Mouse (Mus musculus): Measurements from ENCODE around the gene Nfe2l2. TPM values are rescaled to one million over a fixed set of nuclear protein-coding genes. Genes with fewer than 3 reads are reported as not detected.

The Nfe2l2 gene
- total RNA-seq, 2 experiments from 2014 or later = 38.1 to 42.1 TPM

GRCm38 (mm10) chr2:75689482-75690158, 14.8 kb downstream of the Nfe2l2 start:
- DNase-seq (ENCODE audit: low spot score in 2 of 2) = no peak

GRCm38 (mm10) chr2:75688901-75689300, 15.5 kb downstream of the Nfe2l2 start:
- no peak for DNase-seq (ENCODE audit: low spot score in 2 of 2)

- DNase-seq (ENCODE audit: low spot score in 2 of 2) = no peak
These were observed 17.2 kb downstream of the Nfe2l2 start for GRCm38 (mm10) chr2:75687040-75687749.

- DNase-seq (ENCODE audit: low spot score in 2 of 2) = no peak
These were observed 19.0 kb downstream of the Nfe2l2 start for GRCm38 (mm10) chr2:75685458-75685861.

- no peak for DNase-seq (ENCODE audit: low spot score in 2 of 2)
These were observed 19.9 kb downstream of the Nfe2l2 start for GRCm38 (mm10) chr2:75684526-75684925.

- peak in 1 of 2 experiments; percentile 35 for DNase-seq (ENCODE audit: low spot score in 2 of 2)
These were observed 21.3 kb downstream of the Nfe2l2 start for GRCm38 (mm10) chr2:75682978-75683709.

GRCm38 (mm10) chr2:75681439-75681838, 23.0 kb downstream of the Nfe2l2 start:
- peak in 1 of 2 experiments; percentile 7 for DNase-seq (ENCODE audit: low spot score in 2 of 2)

GRCm38 (mm10) chr2:75679947-75680346, 24.5 kb downstream of the Nfe2l2 start:
- DNase-seq (ENCODE audit: low spot score in 2 of 2) = peak in 1 of 2 experiments; percentile 4

- no peak for DNase-seq (ENCODE audit: low spot score in 2 of 2)
These were observed 27.9 kb downstream of the Nfe2l2 start for GRCm38 (mm10) chr2:75676567-75676966.

GRCm38 (mm10) chr2:75672561-75672960, 31.9 kb downstream of the Nfe2l2 start:
- no peak for DNase-seq (ENCODE audit: low spot score in 2 of 2)

GRCm38 (mm10) chr2:75671337-75671660, 33.1 kb downstream of the Nfe2l2 start:
- no peak for DNase-seq (ENCODE audit: low spot score in 2 of 2)

- no peak for DNase-seq (ENCODE audit: low spot score in 2 of 2)
These were observed 33.8 kb downstream of the Nfe2l2 start for GRCm38 (mm10) chr2:75670446-75671336.

- no peak for DNase-seq (ENCODE audit: low spot score in 2 of 2)
These were observed 34.7 kb downstream of the Nfe2l2 start for GRCm38 (mm10) chr2:75669491-75670445.

GRCm38 (mm10) chr2:75661106-75661505, 43.3 kb downstream of the Nfe2l2 start:
- no peak for DNase-seq (ENCODE audit: low spot score in 2 of 2)

GRCm38 (mm10) chr2:75660255-75660948, 44.0 kb downstream of the Nfe2l2 start:
- no peak for DNase-seq (ENCODE audit: low spot score in 2 of 2)

- DNase-seq (ENCODE audit: low spot score in 2 of 2) = peak; percentile 91 to 97
These were observed 44.8 kb downstream of the Nfe2l2 start for GRCm38 (mm10) chr2:75659629-75659960.

- DNase-seq (ENCODE audit: low spot score in 2 of 2) = peak; percentile 98
These were observed 45.5 kb downstream of the Nfe2l2 start, which contains the start of gene Hnrnpa3 for GRCm38 (mm10) chr2:75658727-75659628. Gene Hnrnpa3 (plus strand): TSS chr2:75659261.
